Mouse (Mus musculus) T-helper 17 cell (primary cell): ENCODE measurements around the gene Smdt1.

Experiments used
- in situ Hi-C, 2 experiments: fragments of 300-600 bp; cut with MboI, MseI; formaldehyde crosslinking; loops; 1 replicate in 1 of 2; 2 replicates in 1 of 2; pipeline ENCODE4 v1.15.1; 2025; ENCODE audit warnings: high pct_unique_total_duplicates in 2 of 2

The Smdt1 gene

DNA sequence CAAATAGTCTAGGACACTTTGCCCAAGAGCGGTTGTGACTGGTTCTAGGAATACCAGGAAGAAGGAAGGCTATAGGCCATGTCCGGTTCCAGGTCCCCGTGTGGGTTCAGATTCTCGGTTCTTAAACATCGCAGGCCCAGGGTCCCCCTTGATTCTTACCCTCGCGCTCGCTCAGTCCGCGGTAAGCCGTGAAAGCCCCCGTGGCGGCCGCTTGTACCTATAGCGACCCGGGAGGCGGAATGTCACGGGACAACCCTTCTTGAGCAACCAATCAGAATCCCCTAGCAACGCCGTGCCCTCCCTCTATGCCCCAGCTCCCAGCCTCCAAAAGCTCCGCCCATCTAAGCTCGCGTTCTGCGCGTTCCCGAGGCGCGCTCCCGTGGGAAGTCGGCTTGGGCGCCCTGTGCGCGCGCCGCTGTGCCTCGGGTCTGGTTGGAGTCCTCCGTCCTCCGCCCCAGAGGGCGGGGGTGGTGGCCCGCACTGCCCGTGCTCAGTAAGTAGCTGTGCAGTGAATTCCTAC lies at the start of gene Smdt1, which contains the start of the genes Naga and Pheta2:
TSS of gene Smdt1 (plus strand) at position 367 of the 520 bp plus-strand sequence.
TSS of gene Naga (minus strand) at position 333 of the 520 bp plus-strand sequence.
TSS of gene Pheta2 (plus strand) at position 350 of the 520 bp plus-strand sequence.
- in situ Hi-C loops, result loop anchor here in 1 of 2 experiments (25.0 kb wide), 1 partner anchor 801 kb away; no protein-coding TSS in a partner anchor

DNA sequence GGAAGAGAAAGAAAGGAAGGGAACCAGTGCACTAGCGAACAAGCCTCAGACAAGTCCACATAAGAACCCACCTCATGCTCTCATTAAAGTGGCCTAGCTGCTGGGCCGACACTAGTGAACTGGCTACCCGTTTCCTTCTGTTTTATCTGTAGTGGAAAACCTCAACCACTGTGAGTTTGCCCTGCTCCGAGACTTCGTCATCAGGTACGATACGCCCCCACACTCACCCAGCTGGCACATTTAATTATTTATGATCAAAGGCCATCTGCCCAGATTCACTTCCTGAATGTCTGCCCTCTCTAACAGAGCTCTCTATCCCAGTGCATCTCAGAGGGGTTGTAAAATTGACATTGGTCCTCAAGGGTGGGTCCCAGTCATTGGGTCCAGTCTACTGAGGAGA lies 48.5 kb upstream of the Smdt1 start:
- in situ Hi-C loops, result no loop called here

DNA sequence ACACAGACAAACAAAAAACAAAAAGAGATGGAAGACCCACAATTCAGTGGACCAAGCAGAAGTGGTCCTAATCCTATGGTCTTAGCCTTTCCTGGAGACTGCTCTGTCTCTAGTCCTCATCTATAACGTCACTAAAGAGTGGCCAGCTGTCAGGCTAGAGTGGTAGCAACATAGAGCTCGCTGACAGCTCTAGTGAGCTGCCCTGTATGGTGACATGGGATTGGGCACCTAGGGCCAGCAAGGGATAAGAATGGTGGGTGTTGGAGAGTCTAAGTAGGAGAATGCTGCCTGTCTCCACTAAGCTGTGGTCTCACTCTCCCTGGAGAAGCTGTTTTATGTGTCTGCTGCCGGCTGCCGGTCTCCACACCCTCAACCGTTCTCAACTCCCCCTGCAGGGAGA lies 45.9 kb upstream of the Smdt1 start:
- in situ Hi-C loops, result no loop called here

DNA sequence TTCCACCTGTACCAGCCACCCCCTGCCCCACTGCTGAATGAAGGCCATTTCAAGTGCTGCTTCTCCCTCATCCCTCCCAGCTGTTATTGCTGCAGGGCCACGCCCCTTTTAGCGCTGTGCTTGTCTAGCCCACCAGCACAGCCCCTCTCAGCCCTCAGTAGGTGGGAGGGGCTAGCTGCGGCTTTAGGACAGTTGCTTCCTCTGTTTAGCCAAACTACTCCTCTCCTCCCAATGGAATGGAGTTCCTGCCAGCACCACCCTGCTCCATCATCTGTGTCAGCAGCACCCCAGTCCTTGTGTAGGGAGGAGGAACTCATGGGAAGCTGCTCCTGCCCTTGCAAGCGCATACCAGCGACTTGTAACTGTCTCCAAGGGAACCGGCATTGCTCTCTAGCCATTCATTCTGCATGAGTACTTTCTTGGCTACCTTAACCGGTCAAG lies 45.5 kb upstream of the Smdt1 start:
- in situ Hi-C loops, result no loop called here

DNA sequence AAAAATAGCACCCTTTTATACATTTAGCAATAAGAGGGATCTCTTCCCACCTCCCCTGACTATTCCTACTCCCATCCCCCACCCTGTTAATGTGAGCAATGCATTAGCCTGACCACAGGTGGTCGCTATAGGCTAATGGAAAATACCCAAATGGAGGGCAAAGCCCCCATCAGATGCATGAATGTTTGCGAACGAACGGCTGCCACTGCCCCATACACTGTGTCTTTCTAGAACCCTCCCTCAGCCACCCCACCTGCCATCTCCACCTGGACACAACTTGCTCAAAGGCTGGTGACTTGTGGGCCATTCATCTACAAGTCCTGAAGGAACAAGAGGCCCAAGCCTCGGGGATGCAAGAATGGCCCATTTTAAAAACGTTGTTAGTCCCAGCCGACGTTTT lies 44.7 kb upstream of the Smdt1 start:
- in situ Hi-C loops, result no loop called here

DNA sequence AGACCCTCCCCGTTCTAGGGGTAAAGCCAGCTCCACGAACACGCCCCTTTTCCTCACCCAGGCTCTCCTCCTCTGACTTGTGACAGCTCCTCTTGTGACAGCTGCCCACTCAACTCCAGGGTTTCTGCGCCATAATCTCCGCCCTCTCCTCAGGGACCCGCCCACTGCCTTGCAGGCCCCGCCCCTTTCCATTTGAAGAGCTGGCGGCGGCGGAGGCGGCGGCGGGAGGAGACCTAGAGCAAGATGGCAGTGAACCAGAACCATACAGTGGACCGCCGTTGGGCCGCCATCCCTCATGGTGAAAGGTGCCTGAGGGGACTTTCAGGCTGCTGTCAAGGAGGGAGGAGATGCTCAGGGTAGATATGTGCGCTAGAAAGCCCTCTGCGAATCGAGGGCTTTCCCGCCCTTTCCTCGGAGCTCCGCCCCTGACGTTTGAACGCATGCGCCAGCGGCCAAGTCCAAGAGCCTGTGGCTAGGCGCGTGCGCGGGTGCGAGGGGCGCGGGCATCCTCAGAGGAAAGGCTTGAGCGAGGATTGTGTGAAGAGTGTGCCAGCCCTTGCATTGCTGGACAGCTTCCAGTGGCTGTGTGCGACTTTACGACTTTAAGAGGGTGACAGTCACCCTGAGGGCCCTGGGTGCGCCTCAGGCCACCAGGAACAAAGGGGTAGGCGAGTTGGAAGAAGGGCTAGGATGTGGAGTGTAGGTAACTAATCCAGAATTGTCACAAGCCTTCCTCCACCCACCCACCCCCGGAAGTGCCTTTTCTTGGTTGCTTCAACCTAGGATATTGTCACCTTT lies 39.8 kb upstream of the Smdt1 start, which contains the start of gene Wbp2nl:
TSS of gene Wbp2nl (plus strand) at position 191 of the 798 bp plus-strand sequence.
- in situ Hi-C loops, result no loop called here

DNA sequence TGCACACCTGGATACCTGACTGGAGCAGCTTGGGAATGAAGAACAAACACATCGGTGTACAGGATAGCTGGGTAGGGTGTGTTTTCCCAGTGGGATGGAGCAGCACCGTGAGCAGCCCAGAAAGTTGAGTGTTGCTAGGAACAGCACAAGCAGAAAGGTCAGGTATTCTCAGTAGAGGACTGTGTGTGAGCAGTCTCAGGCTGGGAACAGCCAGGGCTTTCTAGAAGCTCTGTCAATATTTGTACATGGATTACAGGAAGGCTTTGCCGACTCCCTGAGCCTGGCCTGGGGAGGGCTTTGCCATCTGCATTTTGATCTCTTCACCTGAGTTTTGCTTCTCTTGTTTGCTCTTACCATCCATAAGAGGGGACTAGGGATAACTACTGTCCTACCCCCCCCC lies 31.7 kb upstream of the Smdt1 start:
- in situ Hi-C loops, result no loop called here

DNA sequence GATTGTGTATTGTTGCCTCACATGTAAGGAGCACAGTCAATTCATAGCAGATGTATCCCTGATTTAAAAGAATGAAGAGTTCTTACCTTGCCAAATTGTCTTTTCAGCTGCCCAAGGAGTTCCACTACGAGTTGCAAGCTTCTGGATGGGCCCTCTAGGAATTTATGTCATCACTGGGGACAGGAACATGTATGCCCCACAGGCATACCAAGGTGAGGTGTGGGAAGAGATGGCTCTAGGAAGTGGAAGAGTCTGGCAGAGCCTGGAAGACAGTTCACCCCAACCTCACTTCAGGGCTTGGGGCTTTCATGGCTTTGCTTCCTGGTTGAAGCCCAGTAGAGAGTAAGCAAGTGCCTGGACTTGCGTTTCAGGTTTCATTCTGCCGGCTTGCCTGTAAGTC lies 30.3 kb upstream of the Smdt1 start:
- in situ Hi-C loops, result no loop called here

DNA sequence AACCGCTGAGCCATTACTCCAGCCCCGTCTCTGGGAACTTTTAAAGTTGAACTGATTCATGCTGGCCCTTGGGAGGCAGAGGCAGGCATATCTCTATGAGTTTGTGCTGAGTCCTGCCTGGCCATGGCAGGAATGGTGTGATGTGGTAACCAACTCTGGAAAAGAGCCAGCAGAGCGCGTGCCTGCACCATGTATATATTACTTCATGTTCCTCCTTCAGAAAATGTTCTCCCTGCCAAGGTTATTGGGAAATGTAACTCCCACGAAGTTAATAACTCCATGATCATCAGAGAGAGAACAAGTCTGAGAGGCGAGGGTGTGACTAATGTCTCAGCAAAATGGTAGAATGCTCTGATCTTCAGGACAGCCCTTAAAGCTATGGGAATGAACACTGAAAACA lies 20.9 kb upstream of the Smdt1 start:
- in situ Hi-C loops, result no loop called here

DNA sequence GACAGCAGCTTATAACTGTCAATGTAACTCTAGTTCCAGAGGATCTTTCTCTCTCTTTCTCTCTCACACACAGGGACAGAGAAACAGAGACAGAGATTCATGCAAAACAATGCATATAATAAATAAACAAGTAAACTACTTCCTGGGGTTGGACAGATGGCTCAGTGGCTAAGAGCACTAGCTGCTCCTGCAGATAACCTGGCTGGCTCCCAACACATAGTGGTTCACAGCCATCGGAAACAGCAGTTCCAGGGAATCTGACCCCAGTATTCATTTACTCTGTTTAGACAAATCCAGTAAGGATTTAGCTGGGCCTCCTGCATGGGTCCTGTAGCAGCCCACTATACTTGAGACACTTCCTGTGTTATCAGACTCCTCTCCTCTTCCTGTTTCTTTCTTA lies 19.1 kb upstream of the Smdt1 start:
- in situ Hi-C loops, result loop anchor here in 1 of 2 experiments (5.0 kb wide), 1 partner anchor 47 kb away; the partner anchor contains the start of gene Sept3

DNA sequence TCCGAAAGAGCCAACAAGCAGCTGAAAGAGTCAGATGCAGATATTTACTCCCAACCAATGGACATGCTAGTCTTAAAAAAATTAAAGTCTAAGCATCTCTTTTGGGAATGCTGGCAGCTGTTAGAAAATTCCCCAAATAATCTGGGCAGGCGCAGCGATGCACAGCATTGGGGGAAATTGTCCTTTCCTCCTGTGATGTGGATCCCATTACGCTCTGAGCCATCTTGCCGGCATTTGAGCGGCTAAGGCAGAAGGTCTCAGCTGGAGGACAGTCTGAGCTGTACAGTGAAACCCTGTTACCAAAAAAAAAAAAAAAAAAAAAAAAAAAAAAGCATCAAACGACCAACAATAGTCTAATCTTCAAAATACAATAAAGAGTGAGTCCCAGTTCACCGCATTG lies 16.6 kb upstream of the Smdt1 start:
- in situ Hi-C loops, result loop anchor here in 1 of 2 experiments (5.0 kb wide), 1 partner anchor 50 kb away; the partner anchor contains the start of gene Sept3

DNA sequence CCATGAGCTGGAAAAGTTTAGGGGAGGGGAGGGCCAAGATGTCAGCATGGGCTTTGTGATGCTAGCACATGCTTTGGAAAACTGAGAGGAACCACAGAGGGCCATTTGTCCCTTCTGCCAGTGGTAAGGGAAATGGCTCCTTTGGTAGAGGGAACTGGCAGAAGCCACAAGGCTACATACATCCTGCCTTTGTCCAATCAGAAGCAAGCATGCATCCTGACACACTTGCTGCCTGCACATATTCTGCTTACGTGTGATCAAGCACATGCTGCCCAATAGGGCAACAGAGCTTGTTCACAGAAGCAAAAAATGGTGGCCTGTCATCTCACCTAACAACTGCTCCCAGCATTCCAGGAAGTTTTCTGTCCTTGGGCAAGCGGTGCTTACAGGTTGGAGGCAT lies 13.4 kb upstream of the Smdt1 start:
- in situ Hi-C loops, result loop anchor here in 1 of 2 experiments (25.0 kb wide), 1 partner anchor 788 kb away; no protein-coding TSS in a partner anchor

DNA sequence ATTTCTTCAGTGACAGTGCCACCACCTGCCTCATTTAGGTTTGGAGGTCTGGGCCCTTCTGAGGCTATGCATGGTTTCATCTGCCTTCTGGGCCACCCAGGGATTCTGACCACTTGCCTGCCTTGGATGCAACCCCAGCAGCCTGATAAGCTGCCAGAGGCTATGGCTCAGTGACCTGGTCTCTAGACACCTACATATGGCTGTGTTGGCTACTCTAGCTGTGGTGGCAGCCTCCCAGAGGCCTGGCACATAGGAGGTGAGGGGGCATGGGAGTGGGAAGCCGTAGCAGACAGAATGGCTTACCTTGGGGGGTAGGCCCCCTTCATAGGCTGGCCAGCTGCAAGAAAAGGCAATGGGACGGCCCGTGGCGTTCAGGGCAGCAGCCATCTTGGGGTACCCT lies 3.6 kb upstream of the Smdt1 start:
- in situ Hi-C loops, result loop anchor here in 1 of 2 experiments (25.0 kb wide), 1 partner anchor 798 kb away; no protein-coding TSS in a partner anchor

DNA sequence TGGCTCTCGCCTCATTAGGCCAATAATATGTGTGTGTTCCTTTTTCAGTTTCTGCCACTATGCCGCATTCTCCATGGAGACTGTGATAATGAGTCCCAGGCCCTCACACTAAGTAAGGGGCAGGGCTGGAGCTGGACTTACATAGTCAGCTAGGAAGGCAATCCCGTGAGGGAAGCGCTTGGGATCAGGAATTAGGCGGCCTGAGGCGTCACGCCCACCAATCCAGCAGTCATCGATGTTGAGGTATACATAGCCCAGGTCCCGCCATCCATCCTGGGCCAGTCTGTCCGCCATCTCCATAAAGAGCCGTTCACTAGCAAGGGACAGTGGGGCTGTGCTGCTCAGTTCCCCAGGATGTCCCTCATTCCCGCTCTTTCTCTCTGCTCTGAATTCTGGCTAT lies 2.1 kb upstream of the Smdt1 start:
- in situ Hi-C loops, result loop anchor here in 1 of 2 experiments (25.0 kb wide), 1 partner anchor 799 kb away; no protein-coding TSS in a partner anchor

DNA sequence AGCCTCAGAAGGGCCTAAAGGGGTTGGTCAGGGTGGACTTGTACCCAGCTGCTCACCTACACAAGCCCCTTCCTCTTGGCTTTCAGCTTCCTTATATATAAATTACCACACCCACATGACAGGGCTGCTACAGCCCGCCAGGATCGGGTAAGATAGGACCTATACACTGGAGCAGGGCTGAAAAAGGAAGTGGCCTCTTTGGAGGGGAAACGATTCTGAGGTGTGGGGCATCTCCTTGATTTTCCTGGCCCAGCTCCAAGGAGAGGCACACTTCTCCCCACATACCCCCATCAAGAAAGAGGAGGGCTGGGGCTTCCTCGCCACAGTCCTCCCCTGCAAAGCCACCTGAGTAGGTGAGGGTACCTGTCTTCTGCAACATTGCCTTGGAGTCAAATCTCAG lies 884 bp upstream of the Smdt1 start:
- in situ Hi-C loops, result loop anchor here in 1 of 2 experiments (25.0 kb wide), 1 partner anchor 801 kb away; no protein-coding TSS in a partner anchor

DNA sequence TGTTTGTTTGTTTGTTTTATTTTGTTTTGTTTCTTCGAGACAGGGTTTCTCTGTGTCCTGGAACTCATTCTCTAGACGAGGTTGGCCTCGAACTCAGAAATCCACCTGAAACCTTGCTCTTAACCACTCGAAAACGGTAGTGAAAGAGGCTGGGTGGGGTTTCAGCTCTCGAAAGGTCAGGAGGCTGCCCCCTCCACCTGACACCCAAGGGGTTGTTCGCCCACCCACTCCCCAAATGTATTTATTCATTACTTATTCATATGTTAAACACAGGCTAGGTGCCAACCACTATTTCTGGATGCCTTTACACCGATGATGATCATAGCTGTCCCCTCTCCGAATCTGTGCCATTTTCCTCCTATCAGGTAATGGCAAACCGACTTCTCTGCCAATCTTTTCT lies 391 bp downstream of the Smdt1 start:
- in situ Hi-C loops, result loop anchor here in 1 of 2 experiments (25.0 kb wide), 1 partner anchor 802 kb away; no protein-coding TSS in a partner anchor

DNA sequence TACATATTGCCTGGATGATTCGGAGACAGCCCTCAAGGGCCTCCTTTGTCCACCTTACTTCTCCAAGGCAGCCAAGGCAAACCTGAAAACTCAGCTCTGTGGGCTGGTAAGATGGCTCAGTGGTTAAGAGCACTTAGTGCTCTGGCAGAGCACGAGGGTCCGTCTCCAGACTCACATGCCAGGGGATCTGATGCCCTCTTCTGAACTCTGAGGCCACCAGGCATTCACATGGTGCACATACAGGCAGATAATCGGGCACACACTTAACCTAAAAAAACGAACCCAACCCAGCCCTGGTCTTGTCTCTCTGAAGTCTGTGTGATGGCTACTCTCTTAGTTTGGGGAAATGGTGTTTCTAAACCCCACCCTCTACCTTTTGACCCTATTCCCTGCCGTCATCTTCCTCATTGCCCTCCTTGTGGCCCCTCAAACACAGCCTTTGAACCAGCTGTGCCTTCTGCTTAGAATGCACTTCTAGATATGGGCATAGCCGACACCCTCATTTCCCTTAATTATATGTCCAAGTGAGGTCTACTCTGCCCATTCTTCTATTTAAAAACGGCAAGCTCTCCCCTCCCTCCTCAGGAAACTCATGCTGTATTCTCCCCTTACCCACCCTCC lies 985 bp downstream of the Smdt1 start:
- in situ Hi-C loops, result loop anchor here (10.0 to 25.0 kb wide), 4 partner anchors 195 to 1255 kb away; partner anchors contain the start of genes Srebf2 (in 1 of the 2) and Ttll12 (in 1 of the 2)

DNA sequence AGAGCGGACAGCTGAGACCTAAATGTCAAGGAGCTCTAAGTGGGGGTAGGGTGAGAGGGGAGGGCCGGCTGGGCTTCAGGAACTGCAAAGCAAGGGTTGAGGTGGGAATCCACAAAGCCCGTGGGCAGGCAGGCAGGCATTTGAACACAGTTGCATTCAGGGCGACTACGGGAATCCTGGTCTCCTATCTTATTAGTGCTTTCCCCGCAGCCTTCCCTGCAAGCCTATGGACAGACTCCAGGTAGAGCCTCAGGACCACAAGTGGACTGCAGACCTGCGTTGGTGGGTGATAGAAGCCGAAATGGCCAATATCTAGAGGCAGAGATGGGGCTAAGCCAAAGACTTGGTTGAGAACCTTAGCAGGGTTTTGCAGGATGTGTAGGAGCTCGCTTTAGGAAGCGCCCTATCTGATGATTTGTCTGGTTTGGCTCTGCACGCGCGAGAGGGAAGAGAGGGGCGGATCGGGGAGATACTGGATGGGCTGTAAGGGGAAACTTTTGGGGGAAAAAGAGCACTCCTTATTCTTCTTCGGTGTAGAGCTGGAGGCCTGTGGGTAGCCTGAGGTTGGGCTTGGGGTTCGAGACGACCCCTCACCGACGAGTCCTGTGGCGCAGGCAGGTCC lies 1.8 kb downstream of the Smdt1 start:
- in situ Hi-C loops, result loop anchor here (10.0 to 25.0 kb wide), 4 partner anchors 196 to 1254 kb away; partner anchors contain the start of genes Srebf2 (in 1 of the 2) and Ttll12 (in 1 of the 2)

DNA sequence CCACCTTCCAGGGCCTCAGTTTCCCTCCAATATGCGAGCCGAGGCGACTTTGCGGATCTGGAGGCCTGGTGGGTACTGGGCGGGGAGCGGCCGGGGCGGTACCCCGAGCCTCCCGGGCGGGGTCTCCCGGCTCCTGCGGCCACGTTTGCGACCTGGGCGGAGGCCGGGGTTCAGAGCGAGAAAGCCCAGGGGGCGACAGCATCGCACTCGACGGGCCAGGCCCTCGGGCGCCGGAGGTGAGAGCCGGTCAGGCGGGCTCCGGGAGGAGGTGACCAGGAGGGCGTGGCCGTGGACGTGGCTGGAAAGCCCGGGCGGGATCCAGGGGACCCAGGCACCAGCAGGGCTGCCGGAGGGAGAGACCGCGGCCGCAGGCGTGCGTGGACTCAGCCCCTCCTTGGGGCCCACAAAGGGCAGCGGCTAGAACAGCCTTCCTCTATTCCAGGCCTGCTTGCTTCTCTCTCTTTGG lies 2.3 kb downstream of the Smdt1 start:
- in situ Hi-C loops, result loop anchor here (10.0 to 25.0 kb wide), 4 partner anchors 196 to 1254 kb away; partner anchors contain the start of genes Srebf2 (in 1 of the 2) and Ttll12 (in 1 of the 2)

DNA sequence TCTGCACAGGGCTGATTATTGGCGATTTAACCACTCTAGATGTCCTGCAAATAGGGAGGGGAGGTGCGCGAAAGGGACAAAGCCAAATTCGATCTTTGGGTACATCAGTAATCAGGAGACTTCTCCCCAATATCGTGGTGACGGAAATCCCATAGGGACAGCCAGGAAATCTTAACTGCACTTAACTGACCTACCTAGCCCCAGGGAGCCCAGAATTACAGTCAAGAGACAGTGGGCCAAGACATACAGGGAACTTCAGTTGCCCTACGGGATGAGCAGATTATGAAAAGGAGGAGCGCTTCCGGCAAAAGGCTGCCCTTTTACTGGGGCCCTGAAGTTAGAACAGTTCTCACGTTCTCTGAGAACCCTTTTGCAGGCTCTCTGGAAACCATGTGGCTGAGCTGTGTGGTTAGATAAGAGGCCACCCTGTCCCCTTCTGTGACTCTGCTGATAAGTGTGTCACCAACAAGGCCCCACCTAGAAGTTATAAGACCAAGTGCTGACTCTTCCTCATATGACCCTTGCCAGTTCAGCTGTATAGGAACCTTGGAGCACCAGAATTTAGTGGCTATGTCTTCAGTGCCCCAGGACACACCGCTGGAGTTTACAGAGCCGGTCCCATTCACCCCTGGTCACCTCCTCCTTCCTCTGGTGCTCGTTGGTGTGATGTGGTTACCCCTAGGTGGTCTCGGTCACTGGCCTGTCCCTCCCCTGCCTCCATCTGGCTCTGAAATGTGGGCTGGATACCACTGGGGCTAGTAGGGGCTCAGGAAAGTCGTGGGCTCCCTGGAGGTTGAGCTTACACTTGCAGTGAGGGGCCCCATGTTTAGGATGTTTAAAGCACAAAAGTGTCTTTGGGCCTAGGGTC lies 3.1 kb downstream of the Smdt1 start:
- in situ Hi-C loops, result loop anchor here (10.0 to 25.0 kb wide), 4 partner anchors 197 to 1253 kb away; partner anchors contain the start of genes Srebf2 (in 1 of the 2) and Ttll12 (in 1 of the 2)
